Mouse (Mus musculus): ENCODE measurements at regions not wholly inside any gene's neighbourhood (a gene's known extent, or its start where the extent isn't known, plus 50 kb on each side); places are given as distances from the start of the nearest gene placed in this dataset.

- in situ Hi-C loops (cut with MboI, MseI) = no loop called here
These were observed 362.0 kb upstream of the Chd6 start for GRCm38 (mm10) chr2:161470844-161471243.

- in situ Hi-C loops (cut with MboI, MseI) = no loop called here
These were observed 361.1 kb upstream of the Chd6 start for GRCm38 (mm10) chr2:161470025-161470424.

- in situ Hi-C loops (cut with MboI, MseI) = no loop called here
These were observed 358.2 kb upstream of the Chd6 start for GRCm38 (mm10) chr2:161467035-161467434.

- in situ Hi-C loops (cut with MboI, MseI) = no loop called here
These were observed 351.7 kb upstream of the Chd6 start for GRCm38 (mm10) chr2:161460600-161460999.

GRCm38 (mm10) chr2:161454466-161454865 lies 345.6 kb upstream of the Chd6 start:
- in situ Hi-C loops (cut with MboI, MseI) = no loop called here

- in situ Hi-C loops (cut with MboI, MseI) = no loop called here
These were observed 324.9 kb upstream of the Chd6 start for GRCm38 (mm10) chr2:161433816-161434215.

- in situ Hi-C loops (cut with MboI, MseI) = no loop called here
These were observed 320.4 kb upstream of the Chd6 start for GRCm38 (mm10) chr2:161429294-161429693.

GRCm38 (mm10) chr2:161425587-161425986 lies 316.7 kb upstream of the Chd6 start:
- in situ Hi-C loops (cut with MboI, MseI) = no loop called here

GRCm38 (mm10) chr2:161418062-161418461 lies 309.2 kb upstream of the Chd6 start:
- in situ Hi-C loops (cut with MboI, MseI) = no loop called here

- in situ Hi-C loops (cut with MboI, MseI) = no loop called here
These were observed 307.5 kb upstream of the Chd6 start for GRCm38 (mm10) chr2:161416218-161416927.

GRCm38 (mm10) chr2:161408306-161408705 lies 299.4 kb upstream of the Chd6 start:
- in situ Hi-C loops (cut with MboI, MseI) = no loop called here

- in situ Hi-C loops (cut with MboI, MseI) = no loop called here
These were observed 297.0 kb upstream of the Chd6 start for GRCm38 (mm10) chr2:161405847-161406384.

GRCm38 (mm10) chr2:161398061-161398460 lies 289.2 kb upstream of the Chd6 start:
- in situ Hi-C loops (cut with MboI, MseI) = loop anchor here (25.0 kb wide), 1 partner anchor 561 kb away; no protein-coding TSS in a partner anchor

- in situ Hi-C loops (cut with MboI, MseI) = loop anchor here (25.0 kb wide), 1 partner anchor 554 kb away; no protein-coding TSS in a partner anchor
These were observed 282.2 kb upstream of the Chd6 start for GRCm38 (mm10) chr2:161390954-161391690.

- in situ Hi-C loops (cut with MboI, MseI) = loop anchor here (25.0 kb wide), 1 partner anchor 552 kb away; no protein-coding TSS in a partner anchor
These were observed 280.5 kb upstream of the Chd6 start for GRCm38 (mm10) chr2:161389318-161389835.

- in situ Hi-C loops (cut with MboI, MseI) = loop anchor here (25.0 kb wide), 1 partner anchor 550 kb away; no protein-coding TSS in a partner anchor
These were observed 278.2 kb upstream of the Chd6 start for GRCm38 (mm10) chr2:161387054-161387453.

GRCm38 (mm10) chr2:161382411-161382810 lies 273.5 kb upstream of the Chd6 start:
- in situ Hi-C loops (cut with MboI, MseI) = loop anchor here (25.0 kb wide), 1 partner anchor 545 kb away; no protein-coding TSS in a partner anchor

- in situ Hi-C loops (cut with MboI, MseI) = loop anchor here (25.0 kb wide), 1 partner anchor 541 kb away; no protein-coding TSS in a partner anchor
These were observed 269.4 kb upstream of the Chd6 start for GRCm38 (mm10) chr2:161378313-161378712.

- in situ Hi-C loops (cut with MboI, MseI) = no loop called here
These were observed 253.4 kb upstream of the Chd6 start for GRCm38 (mm10) chr2:161362325-161362724.

- in situ Hi-C loops (cut with MboI, MseI) = no loop called here
These were observed 240.2 kb upstream of the Chd6 start for GRCm38 (mm10) chr2:161349110-161349509.

GRCm38 (mm10) chr2:161344018-161344417 lies 235.1 kb upstream of the Chd6 start:
- in situ Hi-C loops (cut with MboI, MseI) = no loop called here

- in situ Hi-C loops (cut with MboI, MseI) = no loop called here
These were observed 233.8 kb upstream of the Chd6 start for GRCm38 (mm10) chr2:161342648-161343047.

Data from T-helper 2 cell (primary cell).